Mouse (Mus musculus): ENCODE data around the gene Hmx3.

Hmx3 gene

GRCm38 (mm10) chr7:131556541-131557271, 14.0 kb downstream of the Hmx3 start:
- no peak for DNase-seq (ENCODE audit: low read depth)

- DNase-seq (ENCODE audit: low read depth), result no peak
Measured at GRCm38 (mm10) chr7:131557751-131558150, 15.1 kb downstream of the Hmx3 start.

GRCm38 (mm10) chr7:131559986-131560696, 17.5 kb downstream of the Hmx3 start, which contains the start of gene Bub3:
TSS of gene Bub3 (plus strand) at chr7:131560222.
- DNase-seq (ENCODE audit: low read depth), result peak; percentile 93

GRCm38 (mm10) chr7:131560697-131561042, 18.0 kb downstream of the Hmx3 start:
- DNase-seq (ENCODE audit: low read depth), result no peak

- no peak for DNase-seq (ENCODE audit: low read depth)
Measured at GRCm38 (mm10) chr7:131575246-131575645, 32.6 kb downstream of the Hmx3 start.

GRCm38 (mm10) chr7:131582178-131582577, 39.5 kb downstream of the Hmx3 start:
- no peak for DNase-seq (ENCODE audit: low read depth)

- DNase-seq (ENCODE audit: low read depth), result no peak
Measured at GRCm38 (mm10) chr7:131585551-131585950, 42.9 kb downstream of the Hmx3 start.
